Mouse (Mus musculus) testis, adult 2 months (tissue): ENCODE measurements around the gene Tmem177. TPM values are rescaled to one million over a fixed set of nuclear protein-coding genes. Genes with fewer than 3 reads are reported as not detected.

Experiments used
- H3K27ac ChIP-seq: fragments of 200-500 bp; 2 replicates; pipeline ENCODE4 v1.5.1; 2012; ENCODE audit warnings: low read depth, low read length; ENCODE audit not compliant: control insufficient read depth, insufficient read depth
- H3K27me3 ChIP-seq: fragments of 200-500 bp; 2 replicates; pipeline ENCODE4 v1.6.1; 2012; ENCODE audit warnings: mild to moderate bottlenecking, low read length, moderate library complexity; ENCODE audit not compliant: control insufficient read depth, insufficient read depth
- H3K36me3 ChIP-seq: fragments of 200-500 bp; 2 replicates; pipeline ENCODE4 v1.6.1; 2012; ENCODE audit warnings: mild to moderate bottlenecking, low read length; ENCODE audit not compliant: control insufficient read depth, insufficient read depth
- H3K4me1 ChIP-seq: fragments of 200-500 bp; 2 replicates; pipeline ENCODE4 v1.6.1; 2012; ENCODE audit warnings: low read length; ENCODE audit not compliant: control insufficient read depth, insufficient read depth
- H3K4me3 ChIP-seq: fragments of 200-500 bp; 2 replicates; pipeline ENCODE4 v1.5.1; 2012; ENCODE audit warnings: low read depth, mild to moderate bottlenecking, low read length, moderate library complexity, mixed read lengths; ENCODE audit not compliant: control insufficient read depth
- CTCF ChIP-seq: fragments of 200-500 bp; IDR thresholded peaks from 2 replicates; pipeline ENCODE4 v1.5.1; 2012; ENCODE audit warnings: low read depth, mild to moderate bottlenecking, inconsistent platforms, low read length, moderate library complexity; ENCODE audit not compliant: control insufficient read depth, insufficient read depth, insufficient replicate concordance
- POLR2A ChIP-seq: fragments of 200-500 bp; IDR thresholded peaks from 2 replicates; pipeline ENCODE4 v1.6.1; 2012; ENCODE audit warnings: low read depth, mild to moderate bottlenecking, inconsistent platforms, low read length, moderate library complexity; ENCODE audit not compliant: control insufficient read depth
- polyA plus RNA-seq: library from polyadenylated mRNA; depleted of rRNA; stranded (reverse); fragments of >200 nt; gene quantifications from 2 replicates; pipeline ENCODE4 v1.2.3, GENCODE M21; 2012

Tmem177 gene
- polyA plus RNA-seq, 1 experiment: 12.6 TPM

- TF ChIP-seq CTCF (no peak), POLR2A (no peak)
- H3K36me3 ChIP-seq: no peaks in the 10 kb centered on the region
- no peak overlapping the region for H3K4me3 ChIP-seq
- no peaks in the 10 kb centered on the region for H3K27me3 ChIP-seq
- H3K27ac ChIP-seq: no peak overlapping the region
- no peaks in the 10 kb centered on the region for H3K4me1 ChIP-seq
These were observed 28.7 kb downstream of the Tmem177 start for GRCm38 (mm10) chr1:119884272-119884671.

- H3K27ac ChIP-seq: no peak overlapping the region
- TF ChIP-seq CTCF (no peak), POLR2A (no peak)
These were observed 34.1 kb downstream of the Tmem177 start for GRCm38 (mm10) chr1:119878909-119879308.

GRCm38 (mm10) chr1:119877469-119877868, 35.5 kb downstream of the Tmem177 start:
- Histone ChIP-seq H3K4me1 (no peaks in the 10 kb centered on the region), H3K36me3 (no peaks in the 10 kb centered on the region), H3K4me3 (no peak overlapping the region), H3K27ac (no peak overlapping the region), H3K27me3 (no peaks in the 10 kb centered on the region)
- TF ChIP-seq POLR2A (no peak), CTCF (no peak)

More at GRCm38 (mm10) chr1:119878909-119879308, 34.1 kb downstream of the Tmem177 start:
- H3K27me3 ChIP-seq: no peaks in the 10 kb centered on the region
- H3K4me3 ChIP-seq: no peak overlapping the region
- H3K4me1 ChIP-seq: no peaks in the 10 kb centered on the region
- no peaks in the 10 kb centered on the region for H3K36me3 ChIP-seq

- no peak overlapping the region for H3K27ac ChIP-seq
- TF ChIP-seq CTCF (no peak), POLR2A (no peak)
These were observed 44.4 kb downstream of the Tmem177 start for GRCm38 (mm10) chr1:119868395-119869161.

GRCm38 (mm10) chr1:119867300-119867699, 45.7 kb downstream of the Tmem177 start:
- Histone ChIP-seq H3K4me1 (no peaks in the 10 kb centered on the region), H3K27me3 (no peaks in the 10 kb centered on the region), H3K27ac (no peak overlapping the region), H3K4me3 (no peak overlapping the region), H3K36me3 (no peaks in the 10 kb centered on the region)
- TF ChIP-seq POLR2A (no peak), CTCF (no peak)

More at GRCm38 (mm10) chr1:119868395-119869161, 44.4 kb downstream of the Tmem177 start:
- H3K27me3 ChIP-seq: no peaks in the 10 kb centered on the region
- H3K4me3 ChIP-seq: no peak overlapping the region
- no peaks in the 10 kb centered on the region for H3K4me1 ChIP-seq
- H3K36me3 ChIP-seq: no peaks in the 10 kb centered on the region

- H3K27me3 ChIP-seq: no peaks in the 10 kb centered on the region
- H3K4me3 ChIP-seq: no peak overlapping the region
- no peak overlapping the region for H3K27ac ChIP-seq
- no peaks in the 10 kb centered on the region for H3K4me1 ChIP-seq
- no peak for TF ChIP-seq POLR2A
- no peak for TF ChIP-seq CTCF
- H3K36me3 ChIP-seq: no peaks in the 10 kb centered on the region
These were observed 47.7 kb downstream of the Tmem177 start for GRCm38 (mm10) chr1:119865311-119865710.

- Histone ChIP-seq H3K27me3 (no peaks in the 10 kb centered on the region), H3K4me1 (no peaks in the 10 kb centered on the region), H3K27ac (no peak overlapping the region), H3K36me3 (no peaks in the 10 kb centered on the region), H3K4me3 (no peak overlapping the region)
- TF ChIP-seq POLR2A: no peak
- TF ChIP-seq CTCF: no peak
These were observed 49.3 kb downstream of the Tmem177 start for GRCm38 (mm10) chr1:119863507-119864296.
